Mouse (Mus musculus) bone marrow macrophage, adult 2 months (primary cell): ENCODE data around the gene Fars2. TPM values are rescaled to one million over a fixed set of nuclear protein-coding genes. Genes with fewer than 3 reads are reported as not detected.
"Not testable (repeated sequence)": the region's sequence is repeated elsewhere in the genome, so short reads cannot be mapped to it uniquely, and the experiment has no call there.

Experiments
- H3K27ac ChIP-seq: 2 replicates; pipeline ENCODE4 v1.5.1; 2012; ENCODE audit warnings: low read depth, low read length; ENCODE audit not compliant: insufficient read depth
- H3K4me1 ChIP-seq: 2 replicates; pipeline ENCODE4 v1.6.1; 2012; ENCODE audit warnings: low read length; ENCODE audit not compliant: control insufficient read depth, insufficient read depth
- H3K4me3 ChIP-seq: 2 replicates; pipeline ENCODE4 v1.5.1; 2012; ENCODE audit warnings: mild to moderate bottlenecking, low read length, moderate library complexity; ENCODE audit not compliant: insufficient read depth
- CTCF ChIP-seq: IDR thresholded peaks from 2 replicates; pipeline ENCODE4 v1.5.1; 2012; ENCODE audit warnings: low read depth, mild to moderate bottlenecking, low read length, moderate library complexity
- POLR2A ChIP-seq: IDR thresholded peaks from 2 replicates; pipeline ENCODE4 v1.6.1; 2012; ENCODE audit warnings: mild to moderate bottlenecking, low read depth, low read length, borderline replicate concordance
- polyA plus RNA-seq: library from polyadenylated mRNA; stranded (reverse); fragments of >200 nt; gene quantifications from 2 replicates; pipeline ENCODE4 v1.2.4, GENCODE M21; 2012; ENCODE audit not compliant: missing spikeins, insufficient read depth, insufficient read length

The Fars2 gene
- polyA plus RNA-seq, 1 experiment: 28.6 TPM

- no peak overlapping the region for H3K27ac ChIP-seq
- no peak overlapping the region for H3K4me3 ChIP-seq
- TF ChIP-seq POLR2A (no peak), CTCF (no peak)
Measured at GRCm38 (mm10) chr13:36140247-36141016, 23.2 kb downstream of the Fars2 start.

GRCm38 (mm10) chr13:36145601-36146000 is 28.4 kb downstream of the Fars2 start:
- Histone ChIP-seq H3K27ac (no peak overlapping the region), H3K4me3 (no peak overlapping the region), H3K4me1 (peaks cover 31% of the 10 kb centered on the region)
- TF ChIP-seq CTCF (no peak), POLR2A (no peak)

More at GRCm38 (mm10) chr13:36140247-36141016, 23.2 kb downstream of the Fars2 start:
- peaks cover 12% of the 10 kb centered on the region for H3K4me1 ChIP-seq

- TF ChIP-seq CTCF: no peak
- no peak for TF ChIP-seq POLR2A
- H3K4me3 ChIP-seq: no peak overlapping the region
- H3K4me1 ChIP-seq: peaks cover 32% of the 10 kb centered on the region
- no peak overlapping the region for H3K27ac ChIP-seq
Measured at GRCm38 (mm10) chr13:36149175-36149939, 32.1 kb downstream of the Fars2 start.

GRCm38 (mm10) chr13:36150272-36150671 is 33.1 kb downstream of the Fars2 start:
- TF ChIP-seq CTCF (no peak), POLR2A (no peak)
- H3K27ac ChIP-seq: 0 out of 2 replicates have a peak overlapping the region, but pooled peaks have one; percentile 24
- no peak overlapping the region for H3K4me3 ChIP-seq
- peaks cover 30% of the 10 kb centered on the region for H3K4me1 ChIP-seq

GRCm38 (mm10) chr13:36152728-36153498 is 35.7 kb downstream of the Fars2 start:
- TF ChIP-seq CTCF (no peak), POLR2A (no peak)
- no peak overlapping the region for H3K27ac ChIP-seq
- no peak overlapping the region for H3K4me3 ChIP-seq
- peaks cover 20% of the 10 kb centered on the region for H3K4me1 ChIP-seq

- no peak overlapping the region for H3K27ac ChIP-seq
- H3K4me1 ChIP-seq: no peaks in the 10 kb centered on the region
- TF ChIP-seq CTCF: no peak
- no peak for TF ChIP-seq POLR2A
- no peak overlapping the region for H3K4me3 ChIP-seq
Measured at GRCm38 (mm10) chr13:36156340-36156931, 39.2 kb downstream of the Fars2 start.

GRCm38 (mm10) chr13:36163411-36163810 is 46.2 kb downstream of the Fars2 start:
- H3K27ac ChIP-seq: no peak overlapping the region
- TF ChIP-seq POLR2A: no peak
- no peak for TF ChIP-seq CTCF
- H3K4me1 ChIP-seq: peaks cover 2% of the 10 kb centered on the region
- H3K4me3 ChIP-seq: no peak overlapping the region

- no peak overlapping the region for H3K4me3 ChIP-seq
- H3K27ac ChIP-seq: no peak overlapping the region
- peaks cover 2% of the 10 kb centered on the region for H3K4me1 ChIP-seq
- TF ChIP-seq CTCF: no peak
- TF ChIP-seq POLR2A: no peak
Measured at GRCm38 (mm10) chr13:36163898-36164297, 46.7 kb downstream of the Fars2 start.

- not testable (repeated sequence) for H3K4me3 ChIP-seq, H3K4me1 ChIP-seq, H3K27ac ChIP-seq
Measured at GRCm38 (mm10) chr13:36172981-36173380, 55.8 kb downstream of the Fars2 start.

GRCm38 (mm10) chr13:36174101-36174500 is 56.9 kb downstream of the Fars2 start:
- H3K27ac ChIP-seq: no peak overlapping the region
- H3K4me3 ChIP-seq: no peak overlapping the region
- H3K4me1 ChIP-seq: 0 out of 2 replicates have a peak, but pooled peaks cover 2% of the 10 kb centered on the region
- TF ChIP-seq POLR2A: no peak
- TF ChIP-seq CTCF: no peak
